Mouse (Mus musculus) intestine, embryonic 15.5 days (tissue): ENCODE measurements around the gene Fam3c. TPM values are rescaled to one million over a fixed set of nuclear protein-coding genes. Genes with fewer than 3 reads are reported as not detected.
"Not testable (repeated sequence)": the region's sequence is repeated elsewhere in the genome, so short reads cannot be mapped to it uniquely, and the experiment has no call there.

Experiments used
- ATAC-seq: fragments of 200-750 bp; cut with Nextera tagmentation; 2 replicates; pipeline ENCODE4 v1.8.0; 2017; ENCODE audit warnings: moderate TSS enrichment, moderate library complexity
- H3K27ac ChIP-seq: fragments of 300-500 bp; sonication (generic); 2 replicates; pipeline ENCODE4 v1.5.1; 2015; ENCODE audit warnings: mild to moderate bottlenecking, inconsistent platforms
- H3K27me3 ChIP-seq: fragments of 300-500 bp; sonication (generic); replicated peaks from 2 replicates; pipeline ENCODE4 v1.6.1; 2015; ENCODE audit warnings: inconsistent platforms
- H3K36me3 ChIP-seq: fragments of 300-500 bp; sonication (generic); 2 replicates; pipeline ENCODE4 v1.6.1; 2015; ENCODE audit warnings: inconsistent platforms
- H3K4me1 ChIP-seq: fragments of 300-500 bp; sonication (generic); replicated peaks from 2 replicates; pipeline ENCODE4 v1.6.1; 2015; ENCODE audit warnings: inconsistent platforms
- H3K4me2 ChIP-seq: fragments of 300-500 bp; sonication (generic); replicated peaks from 2 replicates; pipeline ENCODE4 v1.6.1; 2015; ENCODE audit warnings: mild to moderate bottlenecking, inconsistent platforms
- H3K4me3 ChIP-seq: fragments of 300-500 bp; sonication (generic); replicated peaks from 2 replicates; pipeline ENCODE4 v1.5.1; 2015; ENCODE audit warnings: inconsistent platforms
- H3K9ac ChIP-seq: fragments of 300-500 bp; sonication (generic); 2 replicates; pipeline ENCODE4 v1.6.1; 2015; ENCODE audit warnings: inconsistent platforms
- H3K9me3 ChIP-seq: fragments of 300-500 bp; sonication (generic); 2 replicates; pipeline ENCODE4 v1.6.1; 2016; ENCODE audit warnings: inconsistent platforms
- WGBS: fragments of 180-500 bp; shearing (Covaris S2); methylation state at CpG from one replicate; pipeline ENCODE4 v1.1.7; 2015; 5-methylcytosine and 5-hydroxymethylcytosine counted together
- polyA plus RNA-seq: library from polyadenylated mRNA; unstranded; fragments of >200 nt; fragmentation: Nextera tagmentation; extraction: Ambion mirVana; gene quantifications from 2 replicates; pipeline ENCODE4 v1.2.1, GENCODE M21; 2015

Gene Fam3c
- polyA plus RNA-seq, 1 experiment from 2014 or later: 48.1 TPM

GRCm38 (mm10) chr6:22288004-22288736 is 67.9 kb downstream of the Fam3c start, which contains the start of gene Wnt16:
Gene Wnt16 (plus strand): TSS chr6:22288227.
- peak; percentile 53 for ATAC-seq
- H3K27ac ChIP-seq: no peak within 1 kb of the TSS
- H3K4me2 ChIP-seq: peak within 1 kb of the TSS; percentile 85
- no peaks in the 10 kb centered on the region for H3K36me3 ChIP-seq
- WGBS: 3% methylated on average over 20 of the region's 20 CpGs
- peaks cover 20% of the 10 kb centered on the region for H3K4me1 ChIP-seq
- no peaks in the 10 kb centered on the region for H3K9me3 ChIP-seq
- peak within 1 kb of the TSS; percentile 36 for H3K4me3 ChIP-seq
- H3K9ac ChIP-seq: 0 out of 2 replicates have a peak within 1 kb of the TSS, but pooled peaks have one; percentile 17
- peaks cover 17% of the 10 kb centered on the region for H3K27me3 ChIP-seq

- no peaks in the 10 kb centered on the region for H3K27me3 ChIP-seq
- H3K4me1 ChIP-seq: no peaks in the 10 kb centered on the region
- H3K4me2 ChIP-seq: no peak overlapping the region
- H3K36me3 ChIP-seq: no peaks in the 10 kb centered on the region
- WGBS: 85% methylated on average over 4 of the region's 4 CpGs
- H3K9ac ChIP-seq: no peak overlapping the region
- ATAC-seq: no peak
- no peak overlapping the region for H3K4me3 ChIP-seq
- H3K9me3 ChIP-seq: no peaks in the 10 kb centered on the region
- no peak overlapping the region for H3K27ac ChIP-seq
Observed at GRCm38 (mm10) chr6:22282405-22282804, 73.6 kb downstream of the Fam3c start.

- Histone ChIP-seq H3K4me1 (no peaks in the 10 kb centered on the region), H3K27ac (no peak overlapping the region), H3K27me3 (no peaks in the 10 kb centered on the region), H3K36me3 (no peaks in the 10 kb centered on the region), H3K4me3 (no peak overlapping the region), H3K9ac (no peak overlapping the region), H3K4me2 (no peak overlapping the region), H3K9me3 (no peaks in the 10 kb centered on the region)
- peak; percentile 71 for ATAC-seq
- 46% methylated on average over 14 of the region's 14 CpGs for WGBS
Observed at GRCm38 (mm10) chr6:22280217-22280861, 75.7 kb downstream of the Fam3c start.

- no peak overlapping the region for H3K4me2 ChIP-seq
- ATAC-seq: no peak
- H3K9ac ChIP-seq: no peak overlapping the region
- no peaks in the 10 kb centered on the region for H3K27me3 ChIP-seq
- no peaks in the 10 kb centered on the region for H3K36me3 ChIP-seq
- H3K27ac ChIP-seq: no peak overlapping the region
- H3K4me1 ChIP-seq: no peaks in the 10 kb centered on the region
- WGBS: 83% methylated on average over 3 of the region's 3 CpGs
- H3K9me3 ChIP-seq: no peaks in the 10 kb centered on the region
- no peak overlapping the region for H3K4me3 ChIP-seq
Observed at GRCm38 (mm10) chr6:22277941-22278340, 78.1 kb downstream of the Fam3c start.

GRCm38 (mm10) chr6:22269840-22270521 is 86.1 kb downstream of the Fam3c start:
- Histone ChIP-seq H3K4me2 (no peak overlapping the region), H3K9ac (no peak overlapping the region), H3K4me1 (no peaks in the 10 kb centered on the region), H3K27me3 (no peaks in the 10 kb centered on the region), H3K27ac (no peak overlapping the region), H3K36me3 (no peaks in the 10 kb centered on the region), H3K9me3 (no peaks in the 10 kb centered on the region), H3K4me3 (no peak overlapping the region)
- ATAC-seq: no peak
- 71% methylated on average over 8 of the region's 8 CpGs for WGBS

GRCm38 (mm10) chr6:22268677-22269076 is 87.4 kb downstream of the Fam3c start:
- no peak overlapping the region for H3K4me3 ChIP-seq
- H3K36me3 ChIP-seq: no peaks in the 10 kb centered on the region
- no peak overlapping the region for H3K9ac ChIP-seq
- H3K4me1 ChIP-seq: no peaks in the 10 kb centered on the region
- H3K9me3 ChIP-seq: no peaks in the 10 kb centered on the region
- H3K27me3 ChIP-seq: no peaks in the 10 kb centered on the region
- no peak overlapping the region for H3K4me2 ChIP-seq
- ATAC-seq: no peak
- no peak overlapping the region for H3K27ac ChIP-seq

GRCm38 (mm10) chr6:22267807-22268667 is 88.0 kb downstream of the Fam3c start:
- H3K9me3 ChIP-seq: no peaks in the 10 kb centered on the region
- no peaks in the 10 kb centered on the region for H3K4me1 ChIP-seq
- ATAC-seq: no peak
- 80% methylated on average over 5 of the region's 5 CpGs for WGBS
- no peaks in the 10 kb centered on the region for H3K36me3 ChIP-seq
- no peak overlapping the region for H3K9ac ChIP-seq
- no peaks in the 10 kb centered on the region for H3K27me3 ChIP-seq
- H3K27ac ChIP-seq: no peak overlapping the region
- no peak overlapping the region for H3K4me3 ChIP-seq
- no peak overlapping the region for H3K4me2 ChIP-seq

GRCm38 (mm10) chr6:22266018-22266417 is 90.0 kb downstream of the Fam3c start:
- Histone ChIP-seq H3K9me3 (no peaks in the 10 kb centered on the region), H3K27me3 (no peaks in the 10 kb centered on the region), H3K36me3 (no peaks in the 10 kb centered on the region), H3K27ac (no peak overlapping the region), H3K4me2 (no peak overlapping the region), H3K4me3 (no peak overlapping the region), H3K4me1 (no peaks in the 10 kb centered on the region), H3K9ac (no peak overlapping the region)
- WGBS: 72% methylated on average over 4 of the region's 4 CpGs
- ATAC-seq: no peak

- H3K27ac ChIP-seq, H3K4me1 ChIP-seq, H3K9ac ChIP-seq, H3K36me3 ChIP-seq, H3K9me3 ChIP-seq, ATAC-seq, H3K4me3 ChIP-seq, H3K27me3 ChIP-seq, H3K4me2 ChIP-seq: not testable (repeated sequence)
- 85% methylated on average over 8 of the region's 8 CpGs for WGBS
Observed at GRCm38 (mm10) chr6:22264094-22264493, 91.9 kb downstream of the Fam3c start.

- H3K36me3 ChIP-seq: no peaks in the 10 kb centered on the region
- H3K9ac ChIP-seq: no peak overlapping the region
- H3K27me3 ChIP-seq: no peaks in the 10 kb centered on the region
- H3K27ac ChIP-seq: no peak overlapping the region
- H3K4me2 ChIP-seq: no peak overlapping the region
- WGBS: 51% methylated on average over 4 of the region's 4 CpGs
- no peaks in the 10 kb centered on the region for H3K4me1 ChIP-seq
- H3K9me3 ChIP-seq: no peaks in the 10 kb centered on the region
- no peak for ATAC-seq
- H3K4me3 ChIP-seq: no peak overlapping the region
Observed at GRCm38 (mm10) chr6:22262519-22262918, 93.5 kb downstream of the Fam3c start.

GRCm38 (mm10) chr6:22258784-22259183 is 97.3 kb downstream of the Fam3c start:
- no peaks in the 10 kb centered on the region for H3K4me1 ChIP-seq
- H3K4me2 ChIP-seq: no peak overlapping the region
- no peaks in the 10 kb centered on the region for H3K9me3 ChIP-seq
- no peak overlapping the region for H3K27ac ChIP-seq
- no peak overlapping the region for H3K9ac ChIP-seq
- WGBS: 50% methylated on average over 4 of the region's 4 CpGs
- peak; percentile 91 for ATAC-seq
- 0 out of 2 replicates have a peak, but pooled peaks cover 2% of the 10 kb centered on the region for H3K36me3 ChIP-seq
- no peaks in the 10 kb centered on the region for H3K27me3 ChIP-seq
- no peak overlapping the region for H3K4me3 ChIP-seq
